In genomic region chr13:93976897-93977530, GRCm38 (mm10) we compare ENCODE assay signal across 23 mouse cellular contexts.
DNase-seq lines count a peak whose midpoint lies in the region; ATAC-seq and TF ChIP-seq lines count a peak whose summit lies in the region.
"Had no signal": no experiment of that assay in that cellular context is flagged by ENCODE, and none has a peak within 500 bp of the region (broad histone marks: within the 10 kb centered on the region; RNA-seq: fewer than 3 reads in every experiment).

No protein-coding gene starts in this region.

- peaks cover 7% of the 10 kb centered on the region; the same call in 1 of the 2 replicates for H3K4me1 ChIP-seq in brown adipose tissue, adult 24 weeks (ENCODE audit: control insufficient read depth, insufficient read depth, insufficient read length, low read length)
- no peaks in the 10 kb centered on the region for H3K4me1 ChIP-seq in midbrain, embryonic 14.5 days (ENCODE audit: control insufficient read depth, insufficient read depth, low read length)
- H3K4me1 ChIP-seq: heart, embryonic 12.5 days; hindbrain, embryonic 15.5 days; intestine, embryonic 15.5 days; neural tube, embryonic 12.5 days had no signal

- peak overlapping the region; percentile 12 for H3K27ac ChIP-seq in gastrocnemius, adult 2 months
- peak overlapping the region; percentile 81 for H3K27ac ChIP-seq in brown adipose tissue, adult 24 weeks (replicated peaks; ENCODE audit: low read depth, low read length)
- no peak overlapping the region for H3K27ac ChIP-seq in midbrain, embryonic 14.5 days (replicated peaks; ENCODE audit: low read depth, low read length)
- H3K27ac ChIP-seq: hindbrain, embryonic 15.5 days; intestine, embryonic 15.5 days; neural tube, embryonic 12.5 days had no signal

- H3K9ac ChIP-seq in midbrain, embryonic 14.5 days (replicated peaks; ENCODE audit: low read length), result no peak overlapping the region
- H3K9ac ChIP-seq: forebrain, postnatal 0 days; heart, embryonic 12.5 days; hindbrain, embryonic 15.5 days; intestine, embryonic 15.5 days; neural tube, embryonic 12.5 days had no signal

- no peak overlapping the region for H3K4me2 ChIP-seq in midbrain, embryonic 14.5 days (ENCODE audit: low read length)
- H3K4me2 ChIP-seq: heart, embryonic 12.5 days; hindbrain, embryonic 15.5 days; intestine, embryonic 15.5 days; midbrain, embryonic 11.5 days; neural tube, embryonic 12.5 days had no signal

- 90% methylated on average over 10 of the region's 10 CpGs for WGBS in midbrain, embryonic 14.5 days

- H3K4me3 ChIP-seq in gastrocnemius, adult 2 months, result no peak overlapping the region
- H3K4me3 ChIP-seq in brown adipose tissue, adult 24 weeks (ENCODE audit: insufficient read depth, low read depth, low read length), result no peak overlapping the region
- no peak overlapping the region for H3K4me3 ChIP-seq in midbrain, embryonic 14.5 days (replicated peaks; ENCODE audit: low read depth, low read length)
- H3K4me3 ChIP-seq: heart, embryonic 12.5 days; hindbrain, embryonic 15.5 days; intestine, embryonic 15.5 days; neural tube, embryonic 12.5 days had no signal

- no peaks in the 10 kb centered on the region for H3K36me3 ChIP-seq in midbrain, embryonic 14.5 days (ENCODE audit: control insufficient read depth, insufficient read depth, low read length)
- H3K36me3 ChIP-seq: G1E; heart, embryonic 12.5 days; hindbrain, embryonic 15.5 days; intestine, embryonic 15.5 days; neural tube, embryonic 12.5 days had no signal

- no peak for TF ChIP-seq CTCF in gastrocnemius, adult 2 months (IDR thresholded peaks at IDR 0.05)

- H3K27me3 ChIP-seq in midbrain, embryonic 14.5 days (ENCODE audit: control insufficient read depth, insufficient read depth, low read length), result no peaks in the 10 kb centered on the region
- H3K27me3 ChIP-seq: heart, embryonic 12.5 days; hindbrain, embryonic 15.5 days; intestine, embryonic 15.5 days; neural tube, embryonic 12.5 days had no signal

- DNase-seq in gastrocnemius, adult 2 months, result no peak
- DNase-seq in gastrocnemius, postnatal 25 days, result no peak
- DNase-seq in 416B (ENCODE audit: low read depth), result peak; percentile 85
- DNase-seq in lung, adult 18-20 months, result no peak
- no peak for DNase-seq in midbrain, embryonic 14.5 days
- DNase-seq in kidney, postnatal 14 days, result no peak
- DNase-seq: adrenal gland, postnatal 25 days; cerebellum, adult 18-20 months; cerebellum, postnatal 36 days; forebrain, postnatal 0 days; heart, adult 11 months; kidney, postnatal 4 days; lung, postnatal 36 days; spleen, adult 18-20 months; thymus, adult 18-20 months had no signal

- H3K9me3 ChIP-seq in midbrain, embryonic 14.5 days (ENCODE audit: control insufficient read depth, low read length), result no peaks in the 10 kb centered on the region
- H3K9me3 ChIP-seq: G1E; heart, embryonic 12.5 days; hindbrain, embryonic 15.5 days; intestine, embryonic 15.5 days; neural tube, embryonic 12.5 days had no signal

- peak; percentile 76 for ATAC-seq in megakaryocyte progenitor cell, adult 5-6 weeks (replicated peaks; ENCODE audit: poor library complexity)
- ATAC-seq in midbrain, embryonic 14.5 days (ENCODE audit: low FRiP score, low TSS enrichment), result no peak
- ATAC-seq: forebrain, postnatal 0 days; intestine, embryonic 15.5 days had no signal

- intact Hi-C loops in gastrocnemius, adult 2 months (cut with DNase I), result no loop called here
